Comparison of ENCODE assay signal across 8 mouse cellular contexts in the genomic region with DNA sequence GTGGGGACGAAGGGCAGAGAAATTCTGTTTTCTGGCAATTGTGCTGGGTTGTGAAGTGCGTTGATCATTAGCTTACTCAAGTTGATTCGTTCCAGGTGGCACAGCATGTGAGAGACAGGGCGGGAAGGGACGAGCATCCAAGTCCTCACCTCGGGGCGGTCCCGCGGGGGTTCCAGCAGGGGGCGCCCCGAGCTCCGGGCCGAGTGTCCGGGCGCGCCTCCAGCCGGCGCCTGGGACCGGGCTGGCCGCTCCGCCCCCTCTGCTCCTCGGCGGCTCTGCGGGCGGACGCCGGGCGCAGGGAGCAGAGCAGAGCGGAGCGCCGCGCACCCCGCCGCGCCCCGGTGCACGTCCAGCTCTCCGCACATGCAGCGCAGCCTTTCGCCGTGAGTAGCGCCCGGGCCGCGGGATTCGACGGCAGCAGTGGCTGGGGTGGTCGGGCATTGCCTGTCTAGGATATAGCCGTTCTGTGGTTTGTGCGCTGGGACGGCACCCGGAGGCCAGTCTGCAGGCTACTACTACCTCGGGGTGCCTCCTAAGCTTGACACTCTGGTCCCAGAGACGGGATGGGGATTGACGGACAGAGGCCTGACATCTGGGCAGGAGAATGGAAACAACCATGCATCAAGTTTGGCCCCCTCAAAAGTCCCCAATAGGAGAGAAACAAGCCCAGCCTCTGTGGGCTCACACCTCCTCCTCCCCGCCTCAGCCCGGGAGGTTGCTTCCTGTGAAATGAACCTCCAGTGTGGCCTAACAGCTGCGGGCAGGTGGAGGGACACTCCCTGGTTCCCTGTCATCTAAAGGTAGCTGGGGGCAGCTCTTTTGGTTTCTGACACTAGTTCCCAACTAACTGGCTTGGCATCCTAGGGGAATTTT. TPM values are rescaled to one million over a fixed set of nuclear protein-coding genes. Genes with fewer than 3 reads are reported as not detected.
DNase-seq lines count a peak whose midpoint lies in the region; ATAC-seq and TF ChIP-seq lines count a peak whose summit lies in the region.

Gene Dapk2, plus strand, starts transcription at position 266 of the 873 bp plus-strand sequence.

- H3K9ac ChIP-seq in ES-Bruce4 (ENCODE audit: low read depth, poor library complexity, severe bottlenecking): peak within 1 kb of the TSS; percentile 47
- H3K9ac ChIP-seq in forebrain, embryonic 14.5 days (ENCODE audit: low read length): 0 out of 2 replicates have a peak within 1 kb of the TSS, but pooled peaks have one; percentile 25
- no peak within 1 kb of the TSS for H3K9ac ChIP-seq in neural tube, embryonic 15.5 days (replicated peaks)

- H3K4me3 ChIP-seq in ES-Bruce4 (ENCODE audit: low read depth, low read length): peak within 1 kb of the TSS; percentile 75
- H3K4me3 ChIP-seq in forebrain, embryonic 14.5 days (ENCODE audit: low read depth, low read length): peak within 1 kb of the TSS; percentile 28
- H3K4me3 ChIP-seq in lung, adult 2 months (replicated peaks; ENCODE audit: extremely low read depth, low read depth, low read length): peak within 1 kb of the TSS; percentile 62
- peak within 1 kb of the TSS; percentile 34 for H3K4me3 ChIP-seq in neural tube, embryonic 15.5 days (replicated peaks)

- WGBS in forebrain, embryonic 14.5 days: 2% methylated on average over 48 of the region's 58 CpGs
- WGBS in large intestine, adult 2 months: 1% methylated on average over 58 of the region's 58 CpGs
- WGBS in lung, adult 2 months: 1% methylated on average over 58 of the region's 58 CpGs
- WGBS in neural tube, embryonic 15.5 days: 4% methylated on average over 53 of the region's 58 CpGs

- no peaks in the 10 kb centered on the region for H3K36me3 ChIP-seq in ES-Bruce4 (ENCODE audit: control insufficient read depth, insufficient read depth, low read length, poor library complexity, severe bottlenecking)
- no peaks in the 10 kb centered on the region for H3K36me3 ChIP-seq in forebrain, embryonic 14.5 days (ENCODE audit: control insufficient read depth, insufficient read depth, low read length)
- H3K36me3 ChIP-seq in neural tube, embryonic 15.5 days: no peaks in the 10 kb centered on the region

- peaks cover 2% of the 10 kb centered on the region; the same call in 1 of the 2 replicates for H3K9me3 ChIP-seq in ES-Bruce4 (replicated peaks; ENCODE audit: control insufficient read depth, insufficient read depth, low read length, poor library complexity, severe bottlenecking)
- no peaks in the 10 kb centered on the region for H3K9me3 ChIP-seq in forebrain, embryonic 14.5 days (replicated peaks; ENCODE audit: control insufficient read depth, low read length)
- H3K9me3 ChIP-seq in neural tube, embryonic 15.5 days (replicated peaks): no peaks in the 10 kb centered on the region

- H3K4me2 ChIP-seq in forebrain, embryonic 14.5 days (ENCODE audit: low read length): peak within 1 kb of the TSS; percentile 56
- peak within 1 kb of the TSS; percentile 53 for H3K4me2 ChIP-seq in neural tube, embryonic 15.5 days

- no peaks in the 10 kb centered on the region; the same call in none of the 2 replicates for H3K27me3 ChIP-seq in ES-Bruce4 (ENCODE audit: control insufficient read depth, insufficient read depth, low read length, poor library complexity, severe bottlenecking)
- H3K27me3 ChIP-seq in forebrain, embryonic 14.5 days (replicated peaks; ENCODE audit: control insufficient read depth, insufficient read depth, low read length): no peaks in the 10 kb centered on the region
- peaks cover 24% of the 10 kb centered on the region for H3K27me3 ChIP-seq in neural tube, embryonic 15.5 days (replicated peaks)

- no peak for TF ChIP-seq EP300 in ES-Bruce4 (IDR thresholded peaks at IDR 0.05; ENCODE audit: insufficient read depth, low read depth, low read length)

- ATAC-seq in forebrain, embryonic 14.5 days: peak; percentile 88
- ATAC-seq in neural tube, embryonic 15.5 days (ENCODE audit: low FRiP score): peak; percentile 31; the same call in 1 of the 2 replicates

- DNase-seq in c-Kit-positive CD71-positive TER-119-positive erythroid progenitor cells, embryonic 14.5 days (ENCODE audit: low spot score): peak; percentile 82
- DNase-seq in forebrain, embryonic 14.5 days (ENCODE audit: low spot score): peak; percentile 69
- peak; percentile 78 for DNase-seq in heart, postnatal 25 days (ENCODE audit: low spot score)
- peak; percentile 74 for DNase-seq in large intestine, adult 2 months (ENCODE audit: low read depth, low spot score)
- peak; percentile 87 for DNase-seq in lung, adult 2 months
- peak; percentile 30 for DNase-seq in thymus, adult 18-20 months

- intact Hi-C loops in heart, postnatal 25 days (cut with DNase I): loop anchor here (2.0 to 5.0 kb wide), 2 partner anchors 84 to 125 kb away; no protein-coding TSS in a partner anchor

- no peaks in the 10 kb centered on the region for H3K4me1 ChIP-seq in ES-Bruce4 (ENCODE audit: control insufficient read depth, insufficient read depth, low read length)
- no peaks in the 10 kb centered on the region for H3K4me1 ChIP-seq in forebrain, embryonic 14.5 days (ENCODE audit: control insufficient read depth, insufficient read depth, low read length)
- no peaks in the 10 kb centered on the region; the same call in 1 of the 2 replicates for H3K4me1 ChIP-seq in lung, adult 2 months (ENCODE audit: control insufficient read depth, insufficient read depth, low read length)
- H3K4me1 ChIP-seq in neural tube, embryonic 15.5 days: peaks cover 9% of the 10 kb centered on the region

- peak; percentile 44 for TF ChIP-seq CTCF in ES-Bruce4 (IDR thresholded peaks at IDR 0.05; ENCODE audit: low read depth, low read length)
- peak; percentile 23; the same call in 1 of the 2 replicates for TF ChIP-seq CTCF in lung, adult 2 months (IDR thresholded peaks at IDR 0.05; ENCODE audit: insufficient read depth, low read length)

- H3K27ac ChIP-seq in ES-Bruce4 (ENCODE audit: insufficient read depth, low read length): no peak within 1 kb of the TSS
- H3K27ac ChIP-seq in forebrain, embryonic 14.5 days (ENCODE audit: low read depth, low read length): no peak within 1 kb of the TSS
- H3K27ac ChIP-seq in neural tube, embryonic 15.5 days (replicated peaks): no peak within 1 kb of the TSS

- no peak for TF ChIP-seq POLR2A in ES-Bruce4 (IDR thresholded peaks at IDR 0.05; ENCODE audit: insufficient read depth, low read length)
- TF ChIP-seq POLR2A in lung, adult 2 months (IDR thresholded peaks at IDR 0.05; ENCODE audit: borderline replicate concordance, extremely low read depth, low read depth, low read length): 0 out of 2 replicates have a peak, but pooled peaks have one; percentile 6

RNA-seq across cellular contexts. Expression of gene Dapk2, which starts in this region (rescaled TPM):
- polyA plus RNA-seq in ES-Bruce4 (2011; ENCODE audit: insufficient read depth, insufficient read length, low read depth, missing spikeins): 0.45 and 0.59 TPM in 2 replicates
- polyA plus RNA-seq in forebrain, embryonic 14.5 days (2014; fragmentation: Nextera tagmentation; extraction: Ambion mirVana): 2.2 and 2.3 TPM in 2 replicates
- 1 to 10 TPM; 5.3 TPM for total RNA-seq in heart, postnatal 25 days (2021)
- polyA plus RNA-seq in large intestine, adult 2 months (2012; rRNA removed): 18.1 and 20.4 TPM in 2 replicates
- polyA plus RNA-seq in lung, adult 2 months (2012; rRNA removed): 26.7 and 32.8 TPM in 2 replicates
- polyA plus RNA-seq in neural tube, embryonic 15.5 days (2015; fragmentation: Nextera tagmentation; extraction: Ambion mirVana): 0.69 and 2.0 TPM in 2 replicates

Comparison
In these comparisons a context has a peak if more than half of its experiments do, and no peak if none do; other contexts are left out.
1. DNase-seq: peak in every context shown above with its lines; median percentile 87 in lung, adult 2 months; 82 in c-Kit-positive CD71-positive TER-119-positive erythroid progenitor cells, embryonic 14.5 days; 78 in heart, postnatal 25 days; 74 in large intestine, adult 2 months; 69 in forebrain, embryonic 14.5 days; 30 in thymus, adult 18-20 months.